Mouse (Mus musculus) brain, adult 10 weeks (tissue): ENCODE results near the gene 1700057G04Rik. TPM values are rescaled to one million over a fixed set of nuclear protein-coding genes. Genes with fewer than 3 reads are reported as not detected.

Source experiments
- polyA plus RNA-seq: library from polyadenylated mRNA; stranded (reverse); fragments of 350-450 nt; fragmentation: Illumina TruSeq; extraction: RNeasy Lipid Tissue Mini Kit (QIAGEN cat#74804); gene quantifications from one replicate; pipeline ENCODE4 v1.2.3, GENCODE M21; 2015; ENCODE audit warnings: low read depth, low replicate concordance

Gene 1700057G04Rik
- not detected for polyA plus RNA-seq

DNA sequence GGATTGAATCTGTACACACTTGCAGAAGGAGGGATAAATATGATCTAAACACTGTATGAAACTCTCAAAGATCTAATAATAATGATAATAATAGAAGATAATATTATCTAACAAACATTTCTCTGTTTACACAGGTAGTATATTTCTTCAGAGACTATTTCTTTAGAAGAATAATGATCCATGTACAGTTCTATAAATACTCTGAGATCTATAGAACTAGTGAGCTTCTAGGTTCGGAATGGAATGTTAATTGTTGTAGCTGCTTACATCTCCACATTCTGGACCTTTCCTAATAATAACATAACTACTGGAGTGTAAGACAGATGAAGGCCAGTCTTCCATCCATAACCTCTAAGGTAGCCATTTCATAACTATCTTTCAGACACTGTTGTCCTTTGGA is at the start of gene 1700057G04Rik:
1700057G04Rik (plus strand) TSS at position 301 of the 400 bp plus-strand sequence.

DNA sequence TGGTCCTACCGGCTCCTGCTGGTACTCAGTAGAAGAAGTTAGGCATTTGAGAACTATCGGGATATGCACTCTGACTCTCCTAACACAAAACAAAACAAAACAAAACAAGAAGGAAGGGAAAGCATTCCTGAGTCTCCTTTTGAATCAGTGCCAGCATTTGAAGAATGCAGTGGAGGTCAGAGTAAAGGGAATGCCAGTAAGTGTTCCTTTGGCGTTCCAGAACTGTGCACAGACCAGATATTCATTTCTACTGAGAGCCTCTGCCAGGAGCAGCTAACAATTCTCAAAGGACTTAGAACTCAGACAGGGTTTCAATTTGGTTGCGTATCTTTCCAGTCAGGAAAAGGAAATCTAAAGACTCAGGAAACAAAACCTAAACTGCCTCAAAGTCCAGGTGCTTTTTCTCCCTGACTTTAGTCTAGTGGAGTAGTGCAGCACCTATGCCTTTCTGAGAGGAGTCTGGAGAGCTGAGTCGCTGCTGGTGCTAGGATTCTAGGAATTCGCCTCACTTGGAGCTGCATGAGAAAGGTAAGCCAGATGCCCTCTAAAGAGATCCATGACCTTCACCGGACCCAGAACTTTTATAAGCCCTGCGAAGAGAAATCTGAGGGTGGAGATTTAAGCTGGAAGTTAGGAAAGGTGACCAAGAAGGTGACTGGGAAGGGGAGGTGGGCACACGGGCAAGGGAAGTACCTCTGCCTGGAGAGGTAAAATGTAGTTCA is 33.5 kb upstream of the 1700057G04Rik start, which contains the start of gene Plscr2:
Plscr2 (plus strand) TSS at position 117 of the 722 bp plus-strand sequence.

Other genes with a start within 250 kb of the 1700057G04Rik start
- gene Plscr5, start 116.4 kb upstream of the 1700057G04Rik start, polyA plus RNA-seq, result 0.40 TPM
- gene Plscr1, start 59.6 kb upstream of the 1700057G04Rik start, polyA plus RNA-seq, result 3.9 TPM
- gene Plscr2, start 33.8 kb upstream of the 1700057G04Rik start, polyA plus RNA-seq, result 2.7 TPM
- 4.3 TPM for gene Plscr4, start 148.0 kb downstream of the 1700057G04Rik start, polyA plus RNA-seq
- gene Plod2, start 232.8 kb downstream of the 1700057G04Rik start, polyA plus RNA-seq, result 4.2 TPM